Mouse (Mus musculus) kidney, postnatal 14 days (tissue): ENCODE results near the gene 6030468B19Rik.
"Not testable (repeated sequence)": the region's sequence is repeated elsewhere in the genome, so short reads cannot be mapped to it uniquely, and the experiment has no call there.

ENCODE experiments used
- DNase-seq: peaks from one replicate; pipeline ENCODE4 v3.0.0; 2022; ENCODE audit warnings: mixed read lengths

The 6030468B19Rik gene

DNA sequence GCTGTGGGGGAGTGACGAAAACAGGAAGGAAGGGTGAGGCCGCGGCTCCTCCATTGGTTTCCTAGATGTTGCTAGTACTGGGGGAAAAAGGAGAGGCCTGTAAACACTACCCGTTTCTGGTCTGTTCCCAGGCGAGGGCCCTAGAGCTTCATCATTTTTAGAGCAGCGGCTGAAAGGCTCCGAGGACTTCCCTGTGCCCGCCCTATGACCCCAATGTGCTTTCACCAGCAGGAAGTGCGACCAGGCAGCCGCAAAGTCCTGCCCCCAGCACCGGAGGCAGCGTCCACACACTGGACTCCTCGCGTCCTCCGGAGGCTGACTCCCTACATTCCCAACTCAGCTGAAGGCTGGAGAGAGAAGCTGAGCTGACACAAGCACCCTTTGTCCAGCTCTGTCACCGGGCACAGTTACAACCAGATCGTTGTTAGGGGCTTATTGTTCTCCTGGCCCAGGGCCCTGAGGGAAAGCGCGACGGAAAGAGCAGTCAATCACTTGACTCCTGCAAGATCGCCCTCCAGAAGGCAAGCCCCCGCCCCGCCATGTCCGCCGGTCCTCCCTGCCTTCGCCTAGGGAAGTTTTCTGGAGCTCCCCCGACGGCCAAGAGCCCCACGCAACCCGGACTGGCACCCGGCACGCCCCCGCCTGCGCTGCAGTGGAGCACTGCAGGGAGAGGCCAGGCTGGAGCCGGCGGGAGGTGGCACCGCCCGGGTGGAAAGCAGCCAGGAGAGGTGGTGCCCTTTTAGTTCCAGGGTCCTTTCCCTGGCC is 17.8 kb upstream of the 6030468B19Rik start:
- DNase-seq, result peak; percentile 89

DNA sequence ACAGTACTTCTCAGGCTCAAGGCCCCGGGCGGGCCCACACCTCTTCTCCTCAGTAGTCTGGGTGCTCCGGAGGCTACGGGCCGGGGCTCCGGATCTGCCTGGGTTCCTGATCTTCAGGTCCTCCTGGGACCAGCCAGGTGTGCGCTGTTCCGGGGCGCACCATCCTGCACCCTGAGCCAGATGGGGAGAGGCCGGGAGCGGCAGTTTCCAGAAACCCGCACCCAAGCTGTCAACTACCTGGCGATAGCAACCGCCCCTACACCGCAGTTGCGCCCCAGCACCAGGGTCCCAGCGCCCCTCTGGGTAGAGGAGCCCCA is 17.3 kb upstream of the 6030468B19Rik start:
- DNase-seq, result no peak

DNA sequence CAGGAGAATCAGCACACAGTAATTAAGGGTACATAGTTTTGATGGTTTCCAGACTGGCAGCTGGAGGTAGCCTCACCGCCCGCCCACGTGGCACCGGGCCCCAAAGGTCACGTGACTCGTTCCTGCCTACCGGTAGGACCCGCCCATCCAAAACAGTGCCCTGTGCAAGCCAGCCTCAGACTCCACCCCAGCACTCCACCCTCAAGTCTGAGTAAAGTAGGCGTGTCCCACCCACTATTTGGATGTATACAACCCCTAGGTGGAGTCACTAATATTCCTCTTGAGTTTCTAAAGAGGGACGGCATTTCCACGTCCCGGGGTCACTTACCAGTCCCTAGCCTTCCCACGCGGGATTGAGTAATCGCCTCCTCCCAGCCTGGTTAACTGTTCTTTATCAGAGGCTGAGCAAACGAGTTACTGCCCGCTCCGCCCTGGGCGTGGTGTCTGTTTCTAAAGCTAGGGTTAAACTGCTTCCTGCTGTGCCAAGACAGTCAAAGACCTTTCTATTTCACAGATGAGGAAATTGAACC is 16.8 kb upstream of the 6030468B19Rik start:
- DNase-seq, result peak; percentile 95

DNA sequence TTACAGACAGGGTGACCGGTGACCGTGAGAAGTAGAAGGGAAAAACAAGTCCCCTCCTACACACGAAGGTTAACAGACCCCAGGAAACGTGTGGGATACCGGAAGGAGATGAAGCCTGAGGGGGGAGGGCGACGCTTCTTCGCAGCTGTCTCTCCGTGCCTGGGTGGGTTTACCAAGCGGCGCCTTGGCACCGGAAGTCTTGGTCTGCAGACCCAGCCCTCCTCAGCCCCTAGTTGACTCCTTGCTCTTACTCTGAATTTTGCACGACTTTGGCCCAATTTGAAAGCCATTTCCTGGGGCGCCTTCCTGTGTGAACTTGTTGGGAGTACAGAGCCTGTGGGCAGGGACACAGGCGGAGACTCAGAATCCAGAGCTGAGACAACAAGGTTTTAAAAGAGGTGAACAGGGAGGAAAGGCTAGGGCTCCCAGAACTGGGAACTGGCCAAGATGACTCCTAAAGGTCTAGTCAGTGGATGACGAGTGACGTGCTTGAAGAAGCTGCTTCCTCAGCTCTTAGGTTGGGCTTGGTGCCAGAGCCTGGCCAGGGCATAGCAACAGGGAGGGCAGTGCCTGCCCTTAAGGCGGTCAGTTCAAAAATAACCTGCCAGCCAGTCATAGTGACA is 16.1 kb upstream of the 6030468B19Rik start:
- peak; percentile 89 for DNase-seq

DNA sequence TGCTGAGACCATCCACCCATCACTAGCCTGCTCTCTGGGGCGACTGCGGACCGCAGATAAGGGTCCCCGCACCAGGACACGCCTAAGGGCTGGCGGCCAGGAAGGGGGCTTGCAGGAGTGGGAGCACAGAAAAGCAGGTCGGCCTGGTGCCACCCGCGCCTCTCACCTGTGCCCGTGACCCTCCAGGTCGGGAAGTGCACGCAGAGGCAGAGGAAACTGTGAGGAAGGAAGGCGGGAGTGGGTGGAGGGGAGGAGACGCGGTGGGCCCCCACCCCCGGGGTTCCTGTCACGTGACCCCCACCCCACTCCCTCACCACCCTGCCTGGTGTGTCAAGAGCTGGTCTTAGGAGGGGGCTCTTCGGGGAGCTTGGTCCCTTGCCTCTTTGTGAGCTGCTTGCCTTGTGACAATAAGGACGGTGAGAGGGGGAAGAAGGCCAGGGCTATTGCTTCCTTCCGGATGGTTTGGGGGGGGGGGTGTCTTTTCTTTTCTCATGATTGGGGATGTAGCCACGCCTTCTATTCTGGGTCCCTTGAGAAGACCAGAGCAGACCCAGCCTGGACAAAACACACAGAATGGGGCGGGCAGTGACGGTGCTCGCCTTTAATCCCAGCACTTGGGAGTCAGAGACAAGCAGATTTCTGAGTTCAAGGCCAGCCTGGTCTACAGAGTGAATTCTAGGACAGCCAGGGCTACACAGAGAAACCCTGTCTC is 15.3 kb upstream of the 6030468B19Rik start, which contains the start of the genes Tmc8 and Tmc6:
Tmc8 (plus strand) TSS at position 84 of the 712 bp plus-strand sequence.
Tmc6 (minus strand) TSS at position 206 of the 712 bp plus-strand sequence.
- DNase-seq, result peak; percentile 72

DNA sequence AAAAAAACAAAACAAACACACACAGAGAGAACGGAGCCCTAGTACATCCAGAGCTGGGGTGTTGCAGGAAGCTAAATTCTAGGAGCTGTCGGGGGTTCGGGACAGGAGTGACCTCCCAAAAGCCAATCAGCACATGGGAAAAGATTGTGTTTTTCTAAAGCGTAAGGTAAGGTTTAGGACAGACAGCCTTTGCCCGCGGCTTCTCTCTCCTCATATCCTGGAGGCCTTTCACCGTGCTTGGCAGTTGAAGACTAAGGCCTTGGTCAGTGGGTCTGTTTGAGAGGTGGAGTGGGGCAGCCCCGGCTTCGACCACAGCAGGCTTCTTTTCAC is 14.8 kb upstream of the 6030468B19Rik start:
- no peak for DNase-seq

DNA sequence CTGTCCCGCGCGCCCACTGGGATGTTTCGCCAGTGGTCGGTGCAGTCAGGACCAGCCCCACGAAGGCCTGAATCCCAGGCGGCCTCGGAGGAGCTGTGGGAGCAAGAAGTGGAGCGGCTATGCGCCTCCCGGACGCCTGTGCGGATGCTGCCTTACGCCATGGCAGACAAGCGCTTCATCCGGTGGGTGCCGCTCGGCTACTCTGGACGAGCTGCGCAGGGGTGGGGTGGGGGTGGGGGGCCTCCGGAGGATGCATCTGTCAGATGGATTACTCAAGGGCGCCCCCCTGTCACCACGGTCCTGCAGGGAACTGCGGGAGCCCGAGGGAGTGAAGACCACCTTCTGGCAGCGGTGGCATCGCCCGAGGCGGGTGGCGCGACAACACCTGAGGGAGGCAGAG is 14.4 kb upstream of the 6030468B19Rik start:
- DNase-seq, result peak; percentile 75

DNA sequence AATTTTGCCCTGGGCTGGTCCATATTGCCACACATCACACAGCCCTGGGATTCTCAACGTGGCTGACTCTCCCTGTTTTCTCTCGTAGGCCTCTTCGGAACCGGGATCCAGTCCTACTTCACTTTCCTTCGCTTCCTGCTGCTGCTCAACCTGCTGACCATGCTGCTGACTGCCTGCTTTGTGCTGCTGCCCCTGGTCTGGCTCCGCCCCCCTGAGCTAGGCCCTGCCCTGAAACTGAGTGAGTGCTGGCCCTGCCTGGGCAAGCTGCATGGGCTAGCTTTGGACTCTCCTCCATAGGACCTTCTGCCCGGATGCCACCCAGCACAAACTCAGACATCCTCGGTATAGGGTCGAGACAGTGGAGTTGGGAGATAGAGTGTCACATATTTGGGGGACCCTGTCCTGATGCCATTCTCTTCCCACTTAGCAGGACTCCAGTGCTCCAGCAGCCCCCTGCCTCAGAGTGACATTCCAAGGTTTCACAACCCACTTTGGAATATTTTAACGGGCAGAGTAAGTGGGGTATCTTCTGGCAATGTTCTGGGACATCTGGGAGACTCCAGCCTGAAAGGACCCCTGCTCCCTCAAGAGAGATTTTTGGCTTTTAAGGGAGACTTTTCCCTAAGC is 13.7 kb upstream of the 6030468B19Rik start:
- peak; percentile 59 for DNase-seq

DNA sequence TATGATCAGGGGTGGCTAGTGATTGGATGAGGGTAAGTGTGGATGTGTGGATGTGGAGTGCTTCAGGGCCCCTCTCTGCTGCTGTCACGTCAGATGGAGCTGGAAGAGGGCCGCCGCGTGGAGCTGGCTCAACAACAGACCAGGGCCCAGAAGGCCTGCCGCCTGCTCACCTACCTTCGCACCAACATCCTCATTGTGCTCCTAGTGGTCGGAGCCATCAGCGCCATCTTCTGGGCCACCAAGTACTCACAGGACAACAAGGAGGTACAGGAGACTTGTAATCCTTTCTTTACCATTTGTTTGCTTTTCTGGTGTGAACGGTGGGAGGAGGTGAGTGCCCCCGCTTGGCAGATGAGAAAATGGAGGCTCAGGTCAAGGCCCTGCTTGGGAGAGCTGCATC is 11.2 kb upstream of the 6030468B19Rik start:
- peak; percentile 78 for DNase-seq

DNA sequence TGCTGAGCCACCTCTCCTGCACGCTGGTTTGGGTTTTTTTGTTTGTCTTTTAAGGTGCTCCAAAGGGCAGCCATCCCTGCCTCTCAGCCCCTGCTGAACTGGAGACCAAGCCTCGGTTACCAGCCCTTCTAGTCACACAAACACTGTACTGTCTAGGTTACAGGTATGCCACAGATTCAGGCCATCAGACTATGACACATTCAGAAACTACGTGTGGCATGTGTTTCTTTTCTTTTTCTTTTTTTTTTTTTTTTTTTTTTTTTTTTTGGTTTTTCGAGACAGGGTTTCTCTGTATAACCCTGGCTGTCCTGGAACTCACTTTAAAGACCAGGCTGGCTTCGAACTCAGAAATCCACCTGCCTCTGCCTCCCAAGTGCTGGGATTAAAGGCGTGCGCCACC is 9.0 kb upstream of the 6030468B19Rik start:
- DNase-seq, result not testable (repeated sequence)

DNA sequence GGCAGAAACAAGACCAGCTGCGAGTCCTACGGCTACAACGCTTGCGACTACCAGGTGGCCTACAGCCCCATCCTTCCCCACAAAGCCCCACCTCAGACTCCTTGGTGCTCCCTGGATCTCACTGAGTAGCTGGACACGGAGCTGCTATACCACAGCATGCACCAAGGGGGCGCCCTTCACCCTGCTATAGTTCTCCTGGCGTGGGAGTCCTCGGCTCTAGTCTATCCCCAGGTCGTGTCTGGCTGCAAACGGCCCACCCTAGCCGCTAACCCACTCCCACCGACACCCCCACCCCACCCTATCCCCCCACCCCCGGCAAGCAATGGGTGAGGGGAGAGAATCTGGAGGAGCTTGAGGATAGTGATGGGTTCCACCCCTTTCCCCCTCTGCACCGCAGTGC is 7.2 kb upstream of the 6030468B19Rik start:
- DNase-seq, result peak; percentile 76

DNA sequence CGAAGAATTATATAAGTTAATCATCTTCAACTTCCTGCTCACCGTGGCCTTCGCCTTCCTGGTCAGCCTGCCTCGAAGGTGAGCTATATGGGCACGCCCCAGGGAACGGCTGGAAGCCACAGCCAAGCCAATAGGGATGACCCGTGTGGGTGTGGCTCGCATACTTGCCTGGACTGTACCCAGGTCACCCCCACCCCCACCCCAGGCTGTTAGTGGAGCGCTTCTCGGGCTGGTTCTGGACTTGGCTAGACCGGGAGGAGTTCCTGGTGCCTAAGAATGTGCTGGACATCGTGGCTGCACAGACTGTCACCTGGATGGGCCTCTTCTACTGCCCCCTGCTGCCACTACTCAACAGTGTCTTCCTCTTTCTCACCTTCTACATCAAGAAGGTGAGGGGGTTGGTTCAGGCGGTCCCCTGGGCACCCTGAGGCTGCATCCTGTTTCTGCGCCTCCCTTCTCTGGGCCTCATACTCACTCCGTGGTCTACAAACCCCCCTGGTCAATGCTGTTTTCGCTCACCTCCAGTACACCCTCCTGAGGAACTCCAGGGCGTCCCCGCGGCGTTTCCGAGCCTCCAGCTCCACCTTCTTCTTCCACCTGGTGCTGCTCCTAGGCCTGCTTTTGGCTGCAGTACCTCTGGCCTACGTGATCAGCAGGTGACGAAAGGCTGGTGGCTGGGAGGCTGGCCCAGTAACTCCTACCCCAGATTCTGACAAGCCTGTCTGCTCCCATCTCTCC is 6.6 kb upstream of the 6030468B19Rik start:
- peak; percentile 77 for DNase-seq

DNA sequence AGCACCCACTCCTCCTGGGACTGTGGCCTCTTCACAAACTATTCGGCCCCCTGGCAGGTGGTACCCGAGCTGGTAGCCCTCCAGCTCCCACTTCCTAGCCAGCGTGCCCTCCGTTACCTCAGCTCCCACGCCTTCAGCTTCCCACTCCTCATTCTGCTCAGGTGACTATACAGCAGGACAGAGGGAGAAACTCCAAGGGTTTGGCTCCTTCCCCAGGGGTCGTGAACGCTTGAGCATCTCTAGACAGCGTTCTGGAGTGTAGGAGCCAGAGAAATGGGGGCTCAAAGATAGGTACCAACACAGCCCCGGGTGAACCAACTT is 6.1 kb upstream of the 6030468B19Rik start:
- DNase-seq, result no peak

DNA sequence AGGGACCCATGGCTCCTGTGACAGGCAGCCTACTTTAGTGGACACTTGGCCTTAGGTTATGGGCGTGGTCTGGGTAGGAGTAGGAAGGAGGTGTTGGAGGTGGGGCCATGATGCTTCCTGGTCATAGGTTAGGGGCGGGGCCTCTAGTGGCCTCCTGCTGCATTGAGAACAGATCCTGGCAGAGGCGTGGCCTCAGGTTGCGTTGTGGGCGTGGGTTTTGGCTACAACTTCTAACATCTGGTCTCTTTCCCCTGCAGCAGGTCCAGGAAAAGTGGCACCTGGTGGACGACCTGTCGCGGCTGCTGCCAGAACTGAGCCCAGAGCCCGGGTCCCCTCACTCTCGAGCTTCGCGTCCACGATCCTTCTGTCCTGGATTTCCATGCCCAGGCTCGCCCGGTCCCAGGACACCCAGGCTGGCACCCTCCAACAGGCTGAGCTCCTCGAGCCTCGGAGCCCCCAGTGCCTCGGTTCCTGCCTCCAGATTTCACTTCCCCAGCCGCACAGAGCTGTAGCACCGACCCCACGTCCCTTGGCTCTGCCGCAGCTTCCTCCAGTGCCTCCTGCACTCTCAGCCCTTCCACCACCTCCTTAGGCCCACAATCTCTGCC is 5.1 kb upstream of the 6030468B19Rik start:
- peak; percentile 90 for DNase-seq

DNA sequence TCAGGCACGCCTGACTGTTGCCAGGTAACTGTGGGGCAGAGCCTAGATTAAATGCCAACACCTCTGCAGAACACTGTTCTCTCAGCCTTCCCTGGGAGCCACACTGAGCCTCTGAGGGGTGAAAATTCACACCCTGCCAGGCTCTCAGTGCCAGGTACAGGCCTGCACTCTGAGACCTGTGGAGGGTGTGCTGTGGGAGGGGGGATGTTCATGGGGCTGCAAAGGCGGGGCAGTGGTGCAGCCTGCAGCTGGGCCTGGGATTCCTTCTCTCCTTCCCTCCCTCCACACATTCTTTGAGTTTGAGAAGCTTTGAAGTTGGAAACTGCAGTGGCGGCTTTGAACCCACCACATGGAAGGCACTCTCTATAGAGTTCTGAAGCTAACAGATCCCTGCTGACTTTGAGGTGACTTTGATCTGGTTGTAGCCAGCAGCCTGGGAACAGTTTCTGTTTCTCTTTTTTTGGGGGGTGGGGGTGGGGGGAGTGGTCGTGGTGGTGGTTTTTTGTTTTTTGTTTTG is 3.4 kb upstream of the 6030468B19Rik start:
- DNase-seq, result no peak

DNA sequence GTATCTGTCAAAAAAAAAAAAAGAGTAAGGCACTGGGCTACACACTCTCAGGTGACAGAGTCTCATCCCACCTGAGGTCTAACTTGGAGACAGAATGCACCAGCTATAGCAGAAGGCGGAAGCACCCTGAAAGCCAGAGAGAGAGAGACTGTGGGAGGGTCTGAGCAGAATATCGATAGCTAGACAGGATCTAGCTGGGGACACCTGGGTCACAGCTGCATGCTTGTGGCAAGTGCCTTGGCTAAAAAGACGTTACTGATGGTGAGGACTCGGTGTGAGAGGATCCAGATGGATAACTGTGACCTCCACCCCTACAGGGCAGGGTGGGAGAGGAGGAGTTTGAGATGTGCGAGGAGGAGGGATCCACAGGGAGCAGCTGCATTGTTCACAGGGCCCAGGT is 506 bp upstream of the 6030468B19Rik start:
- DNase-seq, result no peak

DNA sequence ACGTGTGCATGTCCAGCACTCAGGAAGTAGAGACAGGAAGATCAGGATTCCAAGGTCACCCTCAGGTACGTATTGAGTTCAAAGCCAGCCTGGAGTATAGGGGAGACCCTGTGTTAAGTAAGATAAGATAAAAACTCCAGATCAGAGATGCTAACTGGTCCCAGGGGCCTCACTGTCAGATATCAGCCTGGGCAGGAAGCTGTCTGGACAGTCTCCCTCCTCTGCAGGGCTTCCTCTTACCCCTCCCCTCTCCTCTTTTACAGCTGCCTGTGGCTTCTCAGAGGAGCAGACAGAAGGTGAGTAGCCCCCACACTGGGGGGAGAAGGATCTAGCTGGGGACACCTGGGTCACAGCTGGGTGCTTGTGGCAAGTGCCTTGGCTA is 691 bp downstream of the 6030468B19Rik start:
- peak; percentile 24 for DNase-seq

DNA sequence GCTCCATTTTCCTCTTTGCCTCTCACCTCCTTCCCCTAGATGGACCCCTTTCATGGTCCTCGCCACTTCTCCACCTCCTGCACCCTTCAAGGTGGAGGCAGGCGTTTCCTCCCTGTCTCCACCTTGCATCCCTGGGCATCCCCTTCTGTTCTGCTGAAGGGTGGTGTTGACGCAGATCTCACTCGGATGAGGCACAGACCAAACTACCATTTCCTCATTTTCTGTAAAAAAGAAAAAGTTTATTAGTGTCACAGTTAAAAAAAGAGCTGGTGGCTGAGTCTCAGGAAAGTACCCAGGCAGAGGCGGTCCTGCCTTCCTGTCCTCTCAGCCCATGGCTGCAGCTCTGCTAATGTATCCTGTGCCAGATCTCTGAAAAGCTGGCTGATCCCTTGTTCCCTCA is 1.7 kb downstream of the 6030468B19Rik start:
- DNase-seq, result peak; percentile 35

DNA sequence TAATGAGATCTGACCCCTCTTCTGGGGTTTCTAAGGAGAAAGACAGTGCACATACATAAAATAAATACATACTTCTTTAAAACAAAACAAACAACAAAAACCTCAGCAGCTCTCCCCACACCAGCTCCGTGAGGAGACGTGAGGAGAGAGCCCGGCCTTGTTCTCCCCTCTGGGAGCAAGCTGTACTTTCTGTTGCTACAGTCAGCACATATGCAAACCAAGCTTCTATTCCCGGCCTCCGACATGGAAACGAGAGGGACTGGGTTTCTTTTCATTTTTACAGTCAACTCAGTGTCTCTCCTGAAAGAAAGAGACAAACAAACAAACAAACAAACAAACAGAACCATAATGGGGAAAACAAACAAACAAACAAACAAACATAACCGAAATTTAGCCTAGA is 2.6 kb downstream of the 6030468B19Rik start:
- DNase-seq, result no peak

DNA sequence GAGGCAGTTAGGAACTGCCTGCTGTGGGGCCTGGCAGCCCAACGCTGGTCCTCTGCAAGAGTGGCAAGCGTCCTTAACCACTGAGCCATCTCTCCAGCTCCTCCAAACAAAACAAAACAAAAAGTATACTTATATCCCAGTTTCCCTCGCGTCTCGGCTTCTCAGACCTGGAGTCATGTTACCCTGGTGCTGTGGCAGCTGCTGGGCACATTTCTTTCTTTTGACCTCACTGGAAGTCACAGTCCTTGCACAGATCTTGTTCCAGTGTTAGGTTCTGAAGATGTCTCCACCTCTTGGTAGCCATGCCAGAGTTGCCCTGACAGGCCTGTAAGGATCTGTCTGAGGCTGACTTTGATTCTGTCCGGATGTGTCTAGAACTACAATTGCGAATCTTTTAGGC is 4.2 kb downstream of the 6030468B19Rik start:
- DNase-seq, result no peak

DNA sequence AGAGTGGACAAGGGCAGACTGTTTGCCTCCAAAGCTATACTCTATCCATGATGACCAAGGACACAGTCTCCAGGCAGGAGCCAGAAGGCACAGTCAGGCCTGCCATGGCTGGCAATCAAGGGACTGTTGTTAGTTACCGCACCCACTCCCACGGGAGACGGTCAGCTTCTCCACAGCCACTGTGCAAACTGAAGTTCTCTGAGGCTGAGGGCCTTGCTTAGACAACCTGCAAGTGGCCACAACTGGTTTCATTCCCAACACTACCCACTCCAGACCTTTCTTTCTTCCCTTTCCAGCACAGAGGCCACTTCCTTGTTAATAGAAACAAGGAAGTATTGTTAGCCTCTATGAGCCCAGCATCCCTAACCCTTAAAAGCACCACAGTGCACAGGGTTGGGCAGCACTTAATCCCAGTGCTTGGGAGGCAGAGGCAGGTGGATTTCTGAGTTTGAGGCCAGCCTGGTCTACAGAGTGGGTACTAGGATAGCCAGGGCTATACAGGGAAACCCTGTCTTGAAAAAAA is 5.8 kb downstream of the 6030468B19Rik start:
- no peak for DNase-seq

DNA sequence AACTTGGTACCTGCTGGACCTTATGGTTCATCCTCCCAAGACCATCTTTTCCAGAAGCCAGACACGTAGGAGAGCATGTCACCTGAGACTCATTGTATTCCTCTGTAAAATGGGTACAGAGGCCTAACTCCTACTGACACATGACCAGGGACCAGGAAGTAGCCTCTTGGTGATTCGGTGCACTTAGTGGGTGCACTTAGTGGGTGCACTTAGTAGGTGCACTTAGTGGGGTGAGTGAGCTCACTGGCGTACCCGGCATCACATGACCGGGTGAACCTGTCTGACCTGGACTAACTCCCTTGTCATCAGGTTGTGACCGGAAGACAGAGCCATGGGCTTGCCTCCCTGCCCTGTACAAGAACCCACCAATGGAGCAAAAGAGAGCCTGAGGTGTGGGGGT is 9.3 kb downstream of the 6030468B19Rik start:
- no peak for DNase-seq
